Mouse (Mus musculus) stomach, postnatal 0 days (tissue): ENCODE measurements around the gene Gm17334. TPM values are rescaled to one million over a fixed set of nuclear protein-coding genes. Genes with fewer than 3 reads are reported as not detected.
A peak's percentile ranks its signal among the peaks of the same experiment; 100 is the strongest.
"Not testable (repeated sequence)": the region's sequence is repeated elsewhere in the genome, so short reads cannot be mapped to it uniquely, and the experiment has no call there.

Experiments
- ATAC-seq: fragments of 200-750 bp; cut with Nextera tagmentation; 2 replicates; pipeline ENCODE4 v1.8.0; 2017; ENCODE audit not compliant: low FRiP score, low TSS enrichment
- DNase-seq: peaks from one replicate; pipeline ENCODE4 v3.0.0-alpha.2; 2016; ENCODE audit warnings: low spot score
- H3K27ac ChIP-seq: fragments of 300-500 bp; sonication (generic); replicated peaks from 2 replicates; pipeline ENCODE4 v1.5.1; 2014; ENCODE audit warnings: mild to moderate bottlenecking, control low read depth
- H3K27me3 ChIP-seq: fragments of 300-500 bp; sonication (generic); 2 replicates; pipeline ENCODE4 v1.6.1; 2014; ENCODE audit warnings: low read length; ENCODE audit not compliant: control insufficient read depth, insufficient read depth
- H3K36me3 ChIP-seq: fragments of 300-500 bp; sonication (generic); 2 replicates; pipeline ENCODE4 v1.6.1; 2014; ENCODE audit warnings: low read length, mixed read lengths; ENCODE audit not compliant: control insufficient read depth, insufficient read depth
- H3K4me1 ChIP-seq: fragments of 300-500 bp; sonication (generic); replicated peaks from 2 replicates; pipeline ENCODE4 v1.6.1; 2014; ENCODE audit warnings: antibody characterized with exemption; ENCODE audit not compliant: control insufficient read depth, insufficient read depth
- H3K4me2 ChIP-seq: fragments of 300-500 bp; sonication (generic); replicated peaks from 2 replicates; pipeline ENCODE4 v1.6.1; 2014; ENCODE audit warnings: low read depth, mild to moderate bottlenecking, control low read depth, moderate library complexity
- H3K4me3 ChIP-seq: fragments of 300-500 bp; sonication (generic); 2 replicates; pipeline ENCODE4 v1.5.1; 2014; ENCODE audit warnings: low read depth, low read length, control low read depth
- H3K9ac ChIP-seq: fragments of 300-500 bp; sonication (generic); 2 replicates; pipeline ENCODE4 v1.6.1; 2014; ENCODE audit warnings: mild to moderate bottlenecking, low read length, control low read depth, mixed read lengths
- H3K9me3 ChIP-seq: fragments of 300-500 bp; sonication (generic); 2 replicates; pipeline ENCODE4 v1.6.1; 2016; ENCODE audit warnings: low read length; ENCODE audit not compliant: control insufficient read depth
- CTCF ChIP-seq: IDR thresholded peaks from 2 replicates; pipeline ENCODE4 v1.5.1; 2016; ENCODE audit warnings: antibody characterized with exemption, low read depth, mild to moderate bottlenecking, moderate library complexity
- EP300 ChIP-seq: optimal IDR thresholded peaks from 2 replicates; pipeline ENCODE3; 2016; ENCODE audit warnings: antibody characterized with exemption
- WGBS: fragments of 180-500 bp; shearing (Covaris S2); extraction: QIAGEN DNeasy Blood & Tissue Kit; methylation state at CpG from one replicate; pipeline ENCODE4 v1.1.7; 2014; 5-methylcytosine and 5-hydroxymethylcytosine counted together
- polyA plus RNA-seq: library from polyadenylated mRNA; unstranded; fragments of >200 nt; fragmentation: Nextera tagmentation; extraction: Ambion mirVana; gene quantifications from 2 replicates; pipeline ENCODE4 v1.2.1, GENCODE M21; 2015

Gm17334 gene
- polyA plus RNA-seq, 1 experiment from 2014 or later = 0.17 TPM

DNA sequence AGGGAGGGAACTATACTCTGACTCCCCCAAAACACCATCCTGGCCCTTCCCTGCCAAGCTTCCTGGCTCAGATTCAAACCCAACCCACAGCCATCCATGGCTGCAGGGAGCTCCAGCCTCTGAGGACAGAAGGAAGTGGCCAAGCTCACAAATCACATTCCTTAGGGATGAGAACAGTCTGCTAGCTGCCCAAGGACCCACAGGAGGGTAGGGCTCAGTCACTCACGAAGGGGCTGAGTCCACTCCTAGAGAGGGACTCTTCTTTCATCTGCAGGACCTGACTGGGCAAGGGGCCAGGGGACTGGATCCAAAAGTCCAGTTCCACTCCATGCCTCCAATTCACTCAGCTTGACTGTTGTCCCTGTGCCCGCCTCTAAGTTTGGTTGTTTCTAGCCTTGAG lies 11.2 kb downstream of the Gm17334 start:
- ATAC-seq (peak; percentile 22; the same call in 1 of the 2 replicates), DNase-seq (peak; percentile 55)
- WGBS = 22% methylated on average over 2 of the region's 2 CpGs
- no peaks in the 10 kb centered on the region for H3K27me3 ChIP-seq
- H3K4me1 ChIP-seq = peaks cover 19% of the 10 kb centered on the region
- H3K27ac ChIP-seq = peak overlapping the region; percentile 97
- no peak for TF ChIP-seq CTCF
- no peak for TF ChIP-seq EP300
- no peak overlapping the region for H3K4me2 ChIP-seq
- no peaks in the 10 kb centered on the region for H3K36me3 ChIP-seq
- no peaks in the 10 kb centered on the region for H3K9me3 ChIP-seq
- H3K9ac ChIP-seq = no peak overlapping the region
- no peak overlapping the region for H3K4me3 ChIP-seq

- TF ChIP-seq CTCF (no peak), EP300 (no peak)
- ATAC-seq (no peak), DNase-seq (no peak)
- WGBS = 65% methylated on average over 5 of the region's 5 CpGs
- Histone ChIP-seq H3K27me3 (no peaks in the 10 kb centered on the region), H3K9me3 (no peaks in the 10 kb centered on the region), H3K4me1 (peaks cover 19% of the 10 kb centered on the region), H3K27ac (peak overlapping the region; percentile 97), H3K4me3 (no peak overlapping the region), H3K4me2 (no peak overlapping the region), H3K9ac (no peak overlapping the region), H3K36me3 (no peaks in the 10 kb centered on the region)
These were observed 11.7 kb downstream of the Gm17334 start for GRCm38 (mm10) chr11:53761284-53761683.

- 34% methylated on average over 22 of the region's 22 CpGs for WGBS
- DNase-seq = no peak
- H3K4me2 ChIP-seq = no peak overlapping the region
These were observed 13.2 kb downstream of the Gm17334 start for GRCm38 (mm10) chr11:53759545-53760406.

DNA sequence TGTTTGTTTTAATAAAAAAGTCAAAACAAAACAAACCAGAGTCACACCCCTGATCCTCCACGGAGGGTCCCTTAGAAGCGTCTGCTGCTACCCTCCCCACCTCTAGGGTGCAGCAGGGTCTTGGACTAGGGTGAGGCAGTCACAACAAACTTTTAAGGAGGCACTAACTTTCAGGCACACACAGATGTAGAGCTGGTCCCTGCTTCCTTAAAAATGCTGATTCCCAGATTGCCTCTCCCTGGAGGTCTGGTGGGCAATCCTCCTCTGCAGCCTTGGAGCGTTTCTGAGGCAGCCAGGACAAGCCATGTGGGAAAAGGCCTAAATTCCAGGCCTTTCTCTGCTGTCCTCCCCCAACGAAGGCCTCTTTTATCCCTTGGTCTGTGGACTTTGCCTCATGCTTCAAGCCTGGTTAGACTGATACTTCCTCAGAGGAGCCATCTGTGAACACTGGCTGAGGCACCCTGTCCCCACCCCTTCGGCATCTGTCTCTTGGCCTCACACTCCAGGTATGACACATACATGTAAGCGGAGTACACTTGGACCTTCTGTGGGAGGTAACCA lies 14.1 kb downstream of the Gm17334 start:
- 23% methylated on average over 6 of the region's 6 CpGs for WGBS
- Histone ChIP-seq H3K27ac (peak overlapping the region; percentile 76), H3K4me1 (peaks cover 19% of the 10 kb centered on the region), H3K4me2 (no peak overlapping the region), H3K9me3 (no peaks in the 10 kb centered on the region), H3K9ac (no peak overlapping the region), H3K27me3 (no peaks in the 10 kb centered on the region), H3K36me3 (no peaks in the 10 kb centered on the region), H3K4me3 (no peak overlapping the region)
- DNase-seq = peak; percentile 35
- peak; percentile 68 for TF ChIP-seq CTCF
- no peak for TF ChIP-seq EP300
- peak; percentile 20; the same call in 1 of the 2 replicates for ATAC-seq

More at GRCm38 (mm10) chr11:53759545-53760406, 13.2 kb downstream of the Gm17334 start:
- H3K4me3 ChIP-seq = no peak overlapping the region
- H3K9ac ChIP-seq = 0 out of 2 replicates have a peak overlapping the region, but pooled peaks have one; percentile 31
- TF ChIP-seq EP300 = no peak
- TF ChIP-seq CTCF = no peak
- H3K27me3 ChIP-seq = no peaks in the 10 kb centered on the region
- H3K9me3 ChIP-seq = no peaks in the 10 kb centered on the region
- no peak for ATAC-seq
- peak overlapping the region; percentile 76 for H3K27ac ChIP-seq
- H3K36me3 ChIP-seq = no peaks in the 10 kb centered on the region
- H3K4me1 ChIP-seq = peaks cover 19% of the 10 kb centered on the region

DNA sequence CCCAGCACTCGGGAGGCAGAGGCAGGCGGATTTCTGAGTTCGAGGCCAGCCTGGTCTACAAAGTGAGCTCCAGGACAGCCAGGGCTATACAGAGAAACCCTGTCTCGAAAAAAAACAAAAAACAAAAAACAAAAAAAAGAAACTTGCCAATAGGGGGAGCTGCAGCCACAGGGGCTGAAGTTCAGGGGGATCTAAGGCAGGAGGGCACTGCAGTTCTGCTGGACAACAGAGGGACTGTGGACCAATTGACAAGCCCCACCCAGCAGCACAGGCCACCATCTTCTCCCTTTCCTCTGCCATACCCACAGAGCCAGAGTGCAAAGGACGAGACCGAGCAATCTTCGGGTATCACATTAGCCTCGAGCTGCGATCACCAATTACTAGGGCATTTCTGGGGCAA lies 15.0 kb downstream of the Gm17334 start:
- not testable (repeated sequence) for H3K27me3 ChIP-seq, H3K36me3 ChIP-seq, H3K4me3 ChIP-seq, H3K4me2 ChIP-seq, H3K9me3 ChIP-seq, ATAC-seq, DNase-seq, H3K27ac ChIP-seq, H3K9ac ChIP-seq
- H3K4me1 ChIP-seq = peaks cover 19% of the 10 kb centered on the region
- WGBS = 83% methylated on average over 8 of the region's 9 CpGs
- TF ChIP-seq CTCF = peak; percentile 61

DNA sequence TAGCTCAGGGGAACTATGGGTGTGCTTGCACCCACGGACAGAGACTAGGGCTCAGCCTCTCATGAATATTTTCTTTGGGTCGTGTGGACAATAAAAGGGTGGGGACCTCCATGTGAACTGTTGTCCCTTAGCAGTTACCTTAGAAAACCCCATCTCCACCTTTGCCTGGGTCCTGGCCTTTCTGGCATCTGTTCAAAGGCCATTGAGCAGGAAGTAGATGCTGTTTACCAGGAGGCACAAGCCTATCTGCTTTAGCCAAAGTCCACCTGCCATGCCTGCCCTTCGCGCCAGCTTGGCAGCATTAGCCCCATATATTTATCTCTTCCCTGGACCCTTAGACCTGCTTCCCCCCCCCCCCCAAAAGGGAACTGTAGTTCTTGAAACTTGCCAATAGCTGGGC lies 15.4 kb downstream of the Gm17334 start:
- Histone ChIP-seq H3K27ac (no peak overlapping the region), H3K4me3 (no peak overlapping the region), H3K4me1 (peaks cover 19% of the 10 kb centered on the region), H3K36me3 (no peaks in the 10 kb centered on the region), H3K9me3 (no peaks in the 10 kb centered on the region), H3K27me3 (no peaks in the 10 kb centered on the region), H3K9ac (no peak overlapping the region), H3K4me2 (no peak overlapping the region)
- ATAC-seq (peak; percentile 46; the same call in 1 of the 2 replicates), DNase-seq (peak; percentile 63)
- TF ChIP-seq CTCF (no peak), EP300 (no peak)
- WGBS = 77% methylated on average over 4 of the region's 4 CpGs
